ENCODE assay signal across 12 mouse cellular contexts in genomic region chr7:49162079-49162478, GRCm38 (mm10).
A peak's percentile ranks its signal among the peaks of the same experiment; 100 is the strongest.
DNase-seq lines count a peak whose midpoint lies in the region; ATAC-seq and TF ChIP-seq lines count a peak whose summit lies in the region.
"Had no signal": no experiment of that assay in that cellular context is flagged by ENCODE, and none has a peak within 500 bp of the region (broad histone marks: within the 10 kb centered on the region; RNA-seq: fewer than 3 reads in every experiment).

No protein-coding gene starts in this region.

- H3K4me3 ChIP-seq in kidney, postnatal 0 days (replicated peaks; ENCODE audit: low read depth, low read length), result no peak overlapping the region
- no peak overlapping the region for H3K4me3 ChIP-seq in kidney, embryonic 14.5 days (ENCODE audit: low read length)
- H3K4me3 ChIP-seq in heart, postnatal 0 days (ENCODE audit: low read depth, low read length), result no peak overlapping the region
- H3K4me3 ChIP-seq in liver, embryonic 15.5 days (replicated peaks), result no peak overlapping the region
- H3K4me3 ChIP-seq in olfactory bulb, adult 2 months (ENCODE audit: insufficient read depth, low read depth, low read length), result no peak overlapping the region
- H3K4me3 ChIP-seq in forebrain, embryonic 12.5 days (replicated peaks), result no peak overlapping the region
- H3K4me3 ChIP-seq: limb, embryonic 12.5 days; myocyte had no signal

- H3K27ac ChIP-seq in kidney, postnatal 0 days, result no peak overlapping the region
- H3K27ac ChIP-seq in kidney, embryonic 14.5 days (ENCODE audit: low read depth, low read length), result no peak overlapping the region
- peak overlapping the region; percentile 71 for H3K27ac ChIP-seq in heart, postnatal 0 days (ENCODE audit: low read depth)
- no peak overlapping the region for H3K27ac ChIP-seq in liver, embryonic 15.5 days (replicated peaks)
- 0 out of 2 replicates have a peak overlapping the region, but pooled peaks have one; percentile 9 for H3K27ac ChIP-seq in olfactory bulb, adult 2 months (ENCODE audit: insufficient read depth, low read depth, low read length)
- no peak overlapping the region for H3K27ac ChIP-seq in forebrain, embryonic 12.5 days
- H3K27ac ChIP-seq: limb, embryonic 12.5 days had no signal

- no peaks in the 10 kb centered on the region for H3K9me3 ChIP-seq in kidney, postnatal 0 days (replicated peaks; ENCODE audit: low read length)
- H3K9me3 ChIP-seq in kidney, embryonic 14.5 days (ENCODE audit: control insufficient read depth, low read length), result no peaks in the 10 kb centered on the region
- H3K9me3 ChIP-seq in heart, postnatal 0 days (replicated peaks; ENCODE audit: control insufficient read depth, low read length), result no peaks in the 10 kb centered on the region
- no peaks in the 10 kb centered on the region for H3K9me3 ChIP-seq in liver, embryonic 15.5 days (replicated peaks)
- no peaks in the 10 kb centered on the region for H3K9me3 ChIP-seq in forebrain, embryonic 12.5 days
- H3K9me3 ChIP-seq: limb, embryonic 12.5 days had no signal

- peak overlapping the region; percentile 3; the same call in 1 of the 2 replicates for H3K4me2 ChIP-seq in kidney, postnatal 0 days (ENCODE audit: low read length)
- no peak overlapping the region; the same call in 1 of the 2 replicates for H3K4me2 ChIP-seq in kidney, embryonic 14.5 days (replicated peaks; ENCODE audit: low read depth, low read length)
- H3K4me2 ChIP-seq in heart, postnatal 0 days (ENCODE audit: low read depth, low read length), result no peak overlapping the region
- H3K4me2 ChIP-seq in liver, embryonic 15.5 days, result peak overlapping the region; percentile 23
- no peak overlapping the region for H3K4me2 ChIP-seq in forebrain, embryonic 12.5 days
- H3K4me2 ChIP-seq: limb, embryonic 12.5 days had no signal

- TF ChIP-seq POLR2A in olfactory bulb, adult 2 months (IDR thresholded peaks at IDR 0.05; ENCODE audit: insufficient read depth, low read depth, low read length), result no peak

- H3K36me3 ChIP-seq in kidney, postnatal 0 days (ENCODE audit: insufficient read depth, low read length), result no peaks in the 10 kb centered on the region
- no peaks in the 10 kb centered on the region for H3K36me3 ChIP-seq in kidney, embryonic 14.5 days (ENCODE audit: control insufficient read depth, insufficient read depth, low read length)
- no peaks in the 10 kb centered on the region for H3K36me3 ChIP-seq in heart, postnatal 0 days (replicated peaks; ENCODE audit: control insufficient read depth, insufficient read depth, low read length)
- no peaks in the 10 kb centered on the region for H3K36me3 ChIP-seq in liver, embryonic 15.5 days (replicated peaks)
- H3K36me3 ChIP-seq in forebrain, embryonic 12.5 days (replicated peaks), result no peaks in the 10 kb centered on the region
- H3K36me3 ChIP-seq: limb, embryonic 12.5 days had no signal

- no peak for ATAC-seq in kidney, postnatal 0 days (replicated peaks; ENCODE audit: low FRiP score, low read depth)
- ATAC-seq in kidney, embryonic 14.5 days (ENCODE audit: low FRiP score, low TSS enrichment), result no peak
- peak; percentile 40; the same call in 1 of the 2 replicates for ATAC-seq in heart, postnatal 0 days (ENCODE audit: insufficient read depth, low read depth)
- ATAC-seq in liver, embryonic 15.5 days (ENCODE audit: insufficient read depth), result peak; percentile 70
- no peak for ATAC-seq in forebrain, embryonic 12.5 days (ENCODE audit: low FRiP score)
- ATAC-seq in erythroid progenitor cell, adult 5-6 weeks (replicated peaks; ENCODE audit: low FRiP score, poor library complexity, severe bottlenecking), result no peak
- ATAC-seq: forebrain, embryonic 16.5 days had no signal

- 30% methylated on average over 9 of the region's 9 CpGs for WGBS in kidney, postnatal 0 days
- 42% methylated on average over 9 of the region's 9 CpGs for WGBS in kidney, embryonic 14.5 days
- 13% methylated on average over 9 of the region's 9 CpGs for WGBS in heart, postnatal 0 days
- 22% methylated on average over 9 of the region's 9 CpGs for WGBS in liver, embryonic 15.5 days (ENCODE audit: insufficient replicate concordance)
- 48% methylated on average over 9 of the region's 9 CpGs for WGBS in olfactory bulb, adult 2 months
- WGBS in forebrain, embryonic 12.5 days, result 53% methylated on average over 9 of the region's 9 CpGs

- no peaks in the 10 kb centered on the region for H3K4me1 ChIP-seq in kidney, postnatal 0 days (replicated peaks; ENCODE audit: insufficient read depth, low read length)
- H3K4me1 ChIP-seq in kidney, embryonic 14.5 days (ENCODE audit: control insufficient read depth, insufficient read depth, low read length), result no peaks in the 10 kb centered on the region; the same call in 1 of the 2 replicates
- H3K4me1 ChIP-seq in heart, postnatal 0 days (ENCODE audit: control insufficient read depth, insufficient read depth), result peaks cover 57% of the 10 kb centered on the region
- peaks cover 25% of the 10 kb centered on the region for H3K4me1 ChIP-seq in liver, embryonic 15.5 days (replicated peaks)
- peaks cover 49% of the 10 kb centered on the region for H3K4me1 ChIP-seq in olfactory bulb, adult 2 months (ENCODE audit: control insufficient read depth, insufficient read depth, low read length)
- H3K4me1 ChIP-seq in forebrain, embryonic 12.5 days, result peaks cover 53% of the 10 kb centered on the region

- TF ChIP-seq EP300 in heart, postnatal 0 days (IDR thresholded peaks at IDR 0.05; ENCODE audit: low read depth), result no peak

- no peak overlapping the region for H3K9ac ChIP-seq in kidney, postnatal 0 days (ENCODE audit: low read depth, low read length)
- no peak overlapping the region for H3K9ac ChIP-seq in kidney, embryonic 14.5 days (ENCODE audit: low read depth, low read length)
- H3K9ac ChIP-seq in heart, postnatal 0 days (replicated peaks; ENCODE audit: low read depth, low read length), result no peak overlapping the region
- no peak overlapping the region for H3K9ac ChIP-seq in liver, embryonic 15.5 days
- H3K9ac ChIP-seq in forebrain, embryonic 12.5 days, result no peak overlapping the region
- H3K9ac ChIP-seq: limb, embryonic 12.5 days had no signal

- no peak for TF ChIP-seq CTCF in kidney, postnatal 0 days (IDR thresholded peaks at IDR 0.05; ENCODE audit: low read depth)
- no peak for TF ChIP-seq CTCF in heart, postnatal 0 days (IDR thresholded peaks at IDR 0.05; ENCODE audit: low read depth)
- TF ChIP-seq CTCF in olfactory bulb, adult 2 months (IDR thresholded peaks at IDR 0.05; ENCODE audit: insufficient read depth, low read depth, low read length), result no peak

- peak; percentile 18 for DNase-seq in kidney, postnatal 0 days (ENCODE audit: low spot score)
- DNase-seq in heart, postnatal 0 days (ENCODE audit: low spot score), result peak; percentile 55
- DNase-seq: embryo, embryonic 11 days; layer of hippocampus, adult 9-11 months had no signal

- H3K27me3 ChIP-seq in kidney, postnatal 0 days (ENCODE audit: insufficient read depth, low read length), result no peaks in the 10 kb centered on the region
- no peaks in the 10 kb centered on the region for H3K27me3 ChIP-seq in kidney, embryonic 14.5 days (ENCODE audit: control insufficient read depth, insufficient read depth, low read length)
- H3K27me3 ChIP-seq in heart, postnatal 0 days (ENCODE audit: control insufficient read depth, insufficient read depth, low read length), result no peaks in the 10 kb centered on the region
- H3K27me3 ChIP-seq in liver, embryonic 15.5 days, result no peaks in the 10 kb centered on the region
- H3K27me3 ChIP-seq in forebrain, embryonic 12.5 days, result peaks cover 40% of the 10 kb centered on the region
- H3K27me3 ChIP-seq: limb, embryonic 12.5 days had no signal

Comparison
In these comparisons a context has a peak if more than half of its experiments do, and no peak if none do; other contexts are left out.
1. H3K4me2 ChIP-seq: peak in kidney, postnatal 0 days (single experiment) and liver, embryonic 15.5 days (single experiment); none in kidney, embryonic 14.5 days (single experiment), heart, postnatal 0 days (single experiment) and forebrain, embryonic 12.5 days (single experiment).
2. ATAC-seq: peak in heart, postnatal 0 days (single experiment) and liver, embryonic 15.5 days (single experiment); none in kidney, postnatal 0 days (single experiment), kidney, embryonic 14.5 days (single experiment), forebrain, embryonic 12.5 days (single experiment) and erythroid progenitor cell, adult 5-6 weeks (single experiment).
3. H3K27ac ChIP-seq: peak in heart, postnatal 0 days (single experiment) and olfactory bulb, adult 2 months (single experiment); none in kidney, postnatal 0 days (single experiment), kidney, embryonic 14.5 days (single experiment), liver, embryonic 15.5 days (single experiment) and forebrain, embryonic 12.5 days (single experiment).